Mouse (Mus musculus): Measurements from ENCODE around the gene Cpa5. TPM values are rescaled to one million over a fixed set of nuclear protein-coding genes. Genes with fewer than 3 reads are reported as not detected.

Gene Cpa5
- polyA plus RNA-seq, 1 experiment, result not detected

GRCm38 (mm10) chr6:30617020-30617958 lies 6.5 kb downstream of the Cpa5 start:
- Histone ChIP-seq H3ac (ENCODE audit: control insufficient read depth, insufficient read length) (no peak overlapping the region), H3K4me3 (no peak overlapping the region), H3K36me3 (ENCODE audit: control insufficient read depth, insufficient read depth) (no peaks in the 10 kb centered on the region), H3K79me2 (ENCODE audit: control insufficient read depth, insufficient read depth) (no peaks in the 10 kb centered on the region), H3K27me3 (ENCODE audit: control insufficient read depth, insufficient read depth, insufficient read length) (no peaks in the 10 kb centered on the region), H3K4me2 (ENCODE audit: low read depth) (peak overlapping the region; percentile 13)
- TF ChIP-seq MYOG (IDR thresholded peaks at IDR 0.05; ENCODE audit: control insufficient read depth in 1 of 3, insufficient read depth in 1 of 3, insufficient read length in 2 of 3, low read depth in 2 of 3) (peak in 1 of 3 experiments; percentile 40), MYOD1 (IDR thresholded peaks at IDR 0.05; ENCODE audit: control insufficient read depth in 1 of 3, insufficient read length in 2 of 3, low read depth in 2 of 3) (no peak)

GRCm38 (mm10) chr6:30617959-30618590 lies 7.3 kb downstream of the Cpa5 start:
- Histone ChIP-seq H3ac (ENCODE audit: control insufficient read depth, insufficient read length) (no peak overlapping the region), H3K27me3 (ENCODE audit: control insufficient read depth, insufficient read depth, insufficient read length) (no peaks in the 10 kb centered on the region), H3K4me2 (ENCODE audit: low read depth) (no peak overlapping the region), H3K79me2 (ENCODE audit: control insufficient read depth, insufficient read depth) (no peaks in the 10 kb centered on the region), H3K4me3 (no peak overlapping the region), H3K36me3 (ENCODE audit: control insufficient read depth, insufficient read depth) (no peaks in the 10 kb centered on the region)
- TF ChIP-seq E2F4 (IDR thresholded peaks at IDR 0.05; ENCODE audit: insufficient read depth), result no peak
- TF ChIP-seq TCF12 (IDR thresholded peaks at IDR 0.05; ENCODE audit: insufficient read depth, poor library complexity, severe bottlenecking), result no peak
- no peak for TF ChIP-seq MYOD1 (IDR thresholded peaks at IDR 0.05; ENCODE audit: control insufficient read depth in 1 of 3, insufficient read length in 2 of 3, low read depth in 2 of 3)
- no peak for TF ChIP-seq TCF3 (IDR thresholded peaks at IDR 0.05; ENCODE audit: insufficient read length, low read depth)
- no peak for TF ChIP-seq MYOG (IDR thresholded peaks at IDR 0.05; ENCODE audit: control insufficient read depth in 1 of 3, insufficient read depth in 1 of 3, insufficient read length in 2 of 3, low read depth in 2 of 3)
- no peak for TF ChIP-seq REST (IDR thresholded peaks at IDR 0.05; ENCODE audit: insufficient read depth, insufficient read length)
- no peak for TF ChIP-seq USF1 (IDR thresholded peaks at IDR 0.05; ENCODE audit: low read depth)
- TF ChIP-seq POLR2AphosphoS2 (IDR thresholded peaks at IDR 0.05; ENCODE audit: insufficient read length, low read depth), result no peak
- no peak for TF ChIP-seq POLR2A (IDR thresholded peaks at IDR 0.05; ENCODE audit: insufficient read length, low read depth)
- no peak for TF ChIP-seq CEBPB (IDR thresholded peaks at IDR 0.05; ENCODE audit: insufficient read depth, poor library complexity, severe bottlenecking)
- TF ChIP-seq SRF (IDR thresholded peaks at IDR 0.05; ENCODE audit: control insufficient read depth, insufficient read length, low read depth), result no peak
- no peak for TF ChIP-seq MAX (IDR thresholded peaks at IDR 0.05; ENCODE audit: low read depth)

- Histone ChIP-seq H3ac (ENCODE audit: control insufficient read depth, insufficient read length) (no peak overlapping the region), H3K27me3 (ENCODE audit: control insufficient read depth, insufficient read depth, insufficient read length) (no peaks in the 10 kb centered on the region), H3K4me2 (ENCODE audit: low read depth) (no peak overlapping the region), H3K79me2 (ENCODE audit: control insufficient read depth, insufficient read depth) (no peaks in the 10 kb centered on the region), H3K4me3 (no peak overlapping the region), H3K36me3 (ENCODE audit: control insufficient read depth, insufficient read depth) (no peaks in the 10 kb centered on the region)
- TF ChIP-seq USF1 (IDR thresholded peaks at IDR 0.05; ENCODE audit: low read depth), result no peak
- TF ChIP-seq SRF (IDR thresholded peaks at IDR 0.05; ENCODE audit: control insufficient read depth, insufficient read length, low read depth), result no peak
- TF ChIP-seq CEBPB (IDR thresholded peaks at IDR 0.05; ENCODE audit: insufficient read depth, poor library complexity, severe bottlenecking), result no peak
- TF ChIP-seq E2F4 (IDR thresholded peaks at IDR 0.05; ENCODE audit: insufficient read depth), result no peak
- no peak for TF ChIP-seq TCF12 (IDR thresholded peaks at IDR 0.05; ENCODE audit: insufficient read depth, poor library complexity, severe bottlenecking)
- TF ChIP-seq POLR2AphosphoS2 (IDR thresholded peaks at IDR 0.05; ENCODE audit: insufficient read length, low read depth), result no peak
- TF ChIP-seq REST (IDR thresholded peaks at IDR 0.05; ENCODE audit: insufficient read depth, insufficient read length), result no peak
- no peak for TF ChIP-seq MYOG (IDR thresholded peaks at IDR 0.05; ENCODE audit: control insufficient read depth in 1 of 3, insufficient read depth in 1 of 3, insufficient read length in 2 of 3, low read depth in 2 of 3)
- no peak for TF ChIP-seq TCF3 (IDR thresholded peaks at IDR 0.05; ENCODE audit: insufficient read length, low read depth)
- TF ChIP-seq MAX (IDR thresholded peaks at IDR 0.05; ENCODE audit: low read depth), result no peak
- TF ChIP-seq POLR2A (IDR thresholded peaks at IDR 0.05; ENCODE audit: insufficient read length, low read depth), result no peak
- TF ChIP-seq MYOD1 (IDR thresholded peaks at IDR 0.05; ENCODE audit: control insufficient read depth in 1 of 3, insufficient read length in 2 of 3, low read depth in 2 of 3), result no peak
These were observed 7.9 kb downstream of the Cpa5 start for GRCm38 (mm10) chr6:30618735-30619134.

GRCm38 (mm10) chr6:30619606-30620005 lies 8.8 kb downstream of the Cpa5 start:
- Histone ChIP-seq H3K27me3 (ENCODE audit: control insufficient read depth, insufficient read depth, insufficient read length) (no peaks in the 10 kb centered on the region), H3K36me3 (ENCODE audit: control insufficient read depth, insufficient read depth) (no peaks in the 10 kb centered on the region), H3K4me2 (ENCODE audit: low read depth) (no peak overlapping the region), H3K4me3 (no peak overlapping the region), H3K79me2 (ENCODE audit: control insufficient read depth, insufficient read depth) (no peaks in the 10 kb centered on the region), H3ac (ENCODE audit: control insufficient read depth, insufficient read length) (no peak overlapping the region)
- TF ChIP-seq USF1 (IDR thresholded peaks at IDR 0.05; ENCODE audit: low read depth), result no peak
- TF ChIP-seq REST (IDR thresholded peaks at IDR 0.05; ENCODE audit: insufficient read depth, insufficient read length), result no peak
- TF ChIP-seq CEBPB (IDR thresholded peaks at IDR 0.05; ENCODE audit: insufficient read depth, poor library complexity, severe bottlenecking), result no peak
- no peak for TF ChIP-seq MYOD1 (IDR thresholded peaks at IDR 0.05; ENCODE audit: control insufficient read depth in 1 of 3, insufficient read length in 2 of 3, low read depth in 2 of 3)
- TF ChIP-seq SRF (IDR thresholded peaks at IDR 0.05; ENCODE audit: control insufficient read depth, insufficient read length, low read depth), result no peak
- no peak for TF ChIP-seq POLR2A (IDR thresholded peaks at IDR 0.05; ENCODE audit: insufficient read length, low read depth)
- no peak for TF ChIP-seq MAX (IDR thresholded peaks at IDR 0.05; ENCODE audit: low read depth)
- TF ChIP-seq POLR2AphosphoS2 (IDR thresholded peaks at IDR 0.05; ENCODE audit: insufficient read length, low read depth), result no peak
- no peak for TF ChIP-seq E2F4 (IDR thresholded peaks at IDR 0.05; ENCODE audit: insufficient read depth)
- TF ChIP-seq MYOG (IDR thresholded peaks at IDR 0.05; ENCODE audit: control insufficient read depth in 1 of 3, insufficient read depth in 1 of 3, insufficient read length in 2 of 3, low read depth in 2 of 3), result no peak
- no peak for TF ChIP-seq TCF3 (IDR thresholded peaks at IDR 0.05; ENCODE audit: insufficient read length, low read depth)
- no peak for TF ChIP-seq TCF12 (IDR thresholded peaks at IDR 0.05; ENCODE audit: insufficient read depth, poor library complexity, severe bottlenecking)
